Mouse (Mus musculus): ENCODE results near the gene Ifi47. TPM values are rescaled to one million over a fixed set of nuclear protein-coding genes. Genes with fewer than 3 reads are reported as not detected.

Ifi47 gene
- polyA plus RNA-seq, 1 experiment: 26.2 TPM

- Histone ChIP-seq H3K27ac (ENCODE audit: control insufficient read depth, insufficient read depth, low read depth, low read length, poor library complexity) (no peak overlapping the region), H3K4me3 (replicated peaks; ENCODE audit: control insufficient read depth, low read depth, low read length) (no peak overlapping the region), H3K4me1 (ENCODE audit: control insufficient read depth, insufficient read depth, low read length) (no peaks in the 10 kb centered on the region; the same call in 1 of the 2 replicates)
- TF ChIP-seq POLR2A (IDR thresholded peaks at IDR 0.05; ENCODE audit: borderline replicate concordance, control insufficient read depth, low read depth, low read length) (no peak), CTCF (IDR thresholded peaks at IDR 0.05; ENCODE audit: control insufficient read depth, insufficient read depth, low read length) (no peak)
- WGBS: 79% methylated on average over 1 of the region's 1 CpGs
Observed at GRCm38 (mm10) chr11:49111000-49111399, 34.6 kb downstream of the Ifi47 start.

- Histone ChIP-seq H3K4me1 (ENCODE audit: control insufficient read depth, insufficient read depth, low read length) (no peaks in the 10 kb centered on the region; the same call in 1 of the 2 replicates), H3K27ac (ENCODE audit: control insufficient read depth, insufficient read depth, low read depth, low read length, poor library complexity) (no peak overlapping the region), H3K4me3 (replicated peaks; ENCODE audit: control insufficient read depth, low read depth, low read length) (no peak overlapping the region)
- 75% methylated on average over 6 of the region's 6 CpGs for WGBS
- TF ChIP-seq POLR2A (IDR thresholded peaks at IDR 0.05; ENCODE audit: borderline replicate concordance, control insufficient read depth, low read depth, low read length) (no peak), CTCF (IDR thresholded peaks at IDR 0.05; ENCODE audit: control insufficient read depth, insufficient read depth, low read length) (no peak)
Observed at GRCm38 (mm10) chr11:49112624-49113219, 36.3 kb downstream of the Ifi47 start.

GRCm38 (mm10) chr11:49114158-49114557 is 37.8 kb downstream of the Ifi47 start:
- Histone ChIP-seq H3K27ac (ENCODE audit: control insufficient read depth, insufficient read depth, low read depth, low read length, poor library complexity) (no peak overlapping the region), H3K4me3 (replicated peaks; ENCODE audit: control insufficient read depth, low read depth, low read length) (no peak overlapping the region), H3K4me1 (ENCODE audit: control insufficient read depth, insufficient read depth, low read length) (no peaks in the 10 kb centered on the region)
- TF ChIP-seq POLR2A (IDR thresholded peaks at IDR 0.05; ENCODE audit: borderline replicate concordance, control insufficient read depth, low read depth, low read length) (no peak), CTCF (IDR thresholded peaks at IDR 0.05; ENCODE audit: control insufficient read depth, insufficient read depth, low read length) (no peak)
- WGBS: 2% methylated on average over 2 of the region's 2 CpGs

- no peak within 1 kb of the TSS for H3K27ac ChIP-seq (ENCODE audit: control insufficient read depth, insufficient read depth, low read depth, low read length, poor library complexity)
- no peaks in the 10 kb centered on the region for H3K4me1 ChIP-seq (ENCODE audit: control insufficient read depth, insufficient read depth, low read length)
- no peak for TF ChIP-seq CTCF (IDR thresholded peaks at IDR 0.05; ENCODE audit: control insufficient read depth, insufficient read depth, low read length)
- no peak for TF ChIP-seq POLR2A (IDR thresholded peaks at IDR 0.05; ENCODE audit: borderline replicate concordance, control insufficient read depth, low read depth, low read length)
Observed at GRCm38 (mm10) chr11:49114774-49115173, 38.4 kb downstream of the Ifi47 start, which contains the start of gene Olfr1396. Gene Olfr1396 (minus strand): TSS chr11:49114874.

GRCm38 (mm10) chr11:49119635-49120034 is 43.2 kb downstream of the Ifi47 start:
- Histone ChIP-seq H3K27ac (ENCODE audit: control insufficient read depth, insufficient read depth, low read depth, low read length, poor library complexity) (no peak overlapping the region), H3K4me1 (ENCODE audit: control insufficient read depth, insufficient read depth, low read length) (no peaks in the 10 kb centered on the region), H3K4me3 (replicated peaks; ENCODE audit: control insufficient read depth, low read depth, low read length) (no peak overlapping the region)
- WGBS: 82% methylated on average over 3 of the region's 3 CpGs
- TF ChIP-seq POLR2A (IDR thresholded peaks at IDR 0.05; ENCODE audit: borderline replicate concordance, control insufficient read depth, low read depth, low read length) (no peak), CTCF (IDR thresholded peaks at IDR 0.05; ENCODE audit: control insufficient read depth, insufficient read depth, low read length) (no peak)

More at GRCm38 (mm10) chr11:49114774-49115173, 38.4 kb downstream of the Ifi47 start, which contains the start of gene Olfr1396:
- H3K4me3 ChIP-seq (replicated peaks; ENCODE audit: control insufficient read depth, low read depth, low read length): no peak within 1 kb of the TSS

- H3K27ac ChIP-seq (ENCODE audit: control insufficient read depth, insufficient read depth, low read depth, low read length, poor library complexity): no peak overlapping the region
- TF ChIP-seq POLR2A (IDR thresholded peaks at IDR 0.05; ENCODE audit: borderline replicate concordance, control insufficient read depth, low read depth, low read length) (no peak), CTCF (IDR thresholded peaks at IDR 0.05; ENCODE audit: control insufficient read depth, insufficient read depth, low read length) (no peak)
- no peaks in the 10 kb centered on the region for H3K4me1 ChIP-seq (ENCODE audit: control insufficient read depth, insufficient read depth, low read length)
- H3K4me3 ChIP-seq (replicated peaks; ENCODE audit: control insufficient read depth, low read depth, low read length): no peak overlapping the region
- WGBS: 88% methylated on average over 2 of the region's 2 CpGs
Observed at GRCm38 (mm10) chr11:49124169-49124568, 47.8 kb downstream of the Ifi47 start.

GRCm38 (mm10) chr11:49141974-49142373 is 65.6 kb downstream of the Ifi47 start, which contains the start of gene Olfr1395:
Gene Olfr1395 (plus strand): TSS chr11:49142274.
- Histone ChIP-seq H3K4me1 (ENCODE audit: control insufficient read depth, insufficient read depth, low read length) (no peaks in the 10 kb centered on the region), H3K27ac (ENCODE audit: control insufficient read depth, insufficient read depth, low read depth, low read length, poor library complexity) (no peak within 1 kb of the TSS), H3K4me3 (replicated peaks; ENCODE audit: control insufficient read depth, low read depth, low read length) (no peak within 1 kb of the TSS)
- TF ChIP-seq CTCF (IDR thresholded peaks at IDR 0.05; ENCODE audit: control insufficient read depth, insufficient read depth, low read length) (no peak), POLR2A (IDR thresholded peaks at IDR 0.05; ENCODE audit: borderline replicate concordance, control insufficient read depth, low read depth, low read length) (no peak)
- 87% methylated on average over 6 of the region's 6 CpGs for WGBS

Other genes with a start within 250 kb of the Ifi47 start
- gene Gm12184, start 249.9 kb upstream of the Ifi47 start, polyA plus RNA-seq (2011; ENCODE audit: insufficient read depth, insufficient read length, low replicate concordance, missing spikeins): 43.1 and 76.8 TPM in 2 replicates
- gene Irgm1, start 204.9 kb upstream of the Ifi47 start, polyA plus RNA-seq (2011; ENCODE audit: insufficient read depth, insufficient read length, low replicate concordance, missing spikeins): 15.8 and 21.3 TPM in 2 replicates
- 2.0 TPM in 1 of 2 replicates, not detected in the other for gene Gm5431, start 174.4 kb upstream of the Ifi47 start, polyA plus RNA-seq (2011; ENCODE audit: insufficient read depth, insufficient read length, low replicate concordance, missing spikeins)
- 16.9 and 66.0 TPM in 2 replicates for gene Psme2b, start 130.4 kb upstream of the Ifi47 start, polyA plus RNA-seq (2011; ENCODE audit: insufficient read depth, insufficient read length, low replicate concordance, missing spikeins)
- gene Olfr56, start 97.7 kb upstream of the Ifi47 start, polyA plus RNA-seq (2011; ENCODE audit: insufficient read depth, insufficient read length, low replicate concordance, missing spikeins): 0.88 and 2.1 TPM in 2 replicates
- 5.1 and 7.9 TPM in 2 replicates for gene 9930111J21Rik1, start 97.2 kb upstream of the Ifi47 start, polyA plus RNA-seq (2011; ENCODE audit: insufficient read depth, insufficient read length, low replicate concordance, missing spikeins)
- not detected in 2 replicates for gene Gm12185, start 84.4 kb upstream of the Ifi47 start, polyA plus RNA-seq (2011; ENCODE audit: insufficient read depth, insufficient read length, low replicate concordance, missing spikeins)
- gene Tgtp1, start 82.4 kb upstream of the Ifi47 start, polyA plus RNA-seq (2011; ENCODE audit: insufficient read depth, insufficient read length, low replicate concordance, missing spikeins): 7.3 and 8.9 TPM in 2 replicates
- 9.1 and 13.8 TPM in 2 replicates for gene 9930111J21Rik2, start 25.3 kb upstream of the Ifi47 start, polyA plus RNA-seq (2011; ENCODE audit: insufficient read depth, insufficient read length, low replicate concordance, missing spikeins)
- 7.7 TPM in 1 of 2 replicates, not detected in the other for gene Tgtp2, start 12.4 kb upstream of the Ifi47 start, polyA plus RNA-seq (2011; ENCODE audit: insufficient read depth, insufficient read length, low replicate concordance, missing spikeins)
- gene Olfr1396, start 38.3 kb downstream of the Ifi47 start, polyA plus RNA-seq (2011; ENCODE audit: insufficient read depth, insufficient read length, low replicate concordance, missing spikeins): not detected in 2 replicates
- gene Olfr1395, start 65.7 kb downstream of the Ifi47 start, polyA plus RNA-seq (2011; ENCODE audit: insufficient read depth, insufficient read length, low replicate concordance, missing spikeins): not detected in 2 replicates
- gene Olfr1394, start 77.8 kb downstream of the Ifi47 start, polyA plus RNA-seq (2011; ENCODE audit: insufficient read depth, insufficient read length, low replicate concordance, missing spikeins): not detected in 2 replicates
- 2.1 and 4.9 TPM in 2 replicates for gene Btnl9, start 110.6 kb downstream of the Ifi47 start, polyA plus RNA-seq (2011; ENCODE audit: insufficient read depth, insufficient read length, low replicate concordance, missing spikeins)
- gene Zfp62, start 126.7 kb downstream of the Ifi47 start, polyA plus RNA-seq (2011; ENCODE audit: insufficient read depth, insufficient read length, low replicate concordance, missing spikeins): 10.4 and 12.0 TPM in 2 replicates
- gene Mgat1, start 167.6 kb downstream of the Ifi47 start, polyA plus RNA-seq (2011; ENCODE audit: insufficient read depth, insufficient read length, low replicate concordance, missing spikeins): 37.4 and 63.1 TPM in 2 replicates
- 0.50 TPM in 1 of 2 replicates, not detected in the other for gene Olfr1393, start 201.7 kb downstream of the Ifi47 start, polyA plus RNA-seq (2011; ENCODE audit: insufficient read depth, insufficient read length, low replicate concordance, missing spikeins)
- gene Olfr1392, start 208.7 kb downstream of the Ifi47 start, polyA plus RNA-seq (2011; ENCODE audit: insufficient read depth, insufficient read length, low replicate concordance, missing spikeins): not detected in 2 replicates
- gene Olfr10, start 228.2 kb downstream of the Ifi47 start, polyA plus RNA-seq (2011; ENCODE audit: insufficient read depth, insufficient read length, low replicate concordance, missing spikeins): not detected in 2 replicates
- not detected in 2 replicates for gene Olfr1391, start 246.2 kb downstream of the Ifi47 start, polyA plus RNA-seq (2011; ENCODE audit: insufficient read depth, insufficient read length, low replicate concordance, missing spikeins)